Comparison of ENCODE assay signal across 9 mouse cellular contexts in genomic region chr1:131797202-131797909, GRCm38 (mm10). TPM values are rescaled to one million over a fixed set of nuclear protein-coding genes. Genes with fewer than 3 reads are reported as not detected.
A peak's percentile ranks its signal among the peaks of the same experiment; 100 is the strongest.
DNase-seq lines count a peak whose midpoint lies in the region; ATAC-seq and TF ChIP-seq lines count a peak whose summit lies in the region.
"Had no signal": no experiment of that assay in that cellular context is flagged by ENCODE, and none has a peak within 500 bp of the region (broad histone marks: within the 10 kb centered on the region; RNA-seq: fewer than 3 reads in every experiment).

Gene Pm20d1, plus strand, starts transcription at chr1:131797381.

- no peak for ATAC-seq in forebrain, embryonic 16.5 days
- ATAC-seq in hematopoietic stem cell, adult 5-6 weeks (replicated peaks in 1 of 2; ENCODE audit: insufficient read depth in 1 of 2, low FRiP score in 2 of 2, low TSS enrichment in 1 of 2, low read depth in 1 of 2, poor library complexity in 2 of 2, severe bottlenecking in 2 of 2) = peak; percentile 51 to 60; a peak in 2 of 4 replicates

- WGBS in forebrain, embryonic 16.5 days = 5% methylated on average over 26 of the region's 26 CpGs
- 11% methylated on average over 26 of the region's 26 CpGs for WGBS in large intestine, adult 2 months
- WGBS in thymus, adult 2 months = 22% methylated on average over 26 of the region's 26 CpGs

- H3K27ac ChIP-seq in forebrain, embryonic 16.5 days (ENCODE audit: low read length) = no peak within 1 kb of the TSS
- H3K27ac ChIP-seq in thymus, adult 2 months (ENCODE audit: control insufficient read depth, insufficient read depth, low read length) = no peak within 1 kb of the TSS
- H3K27ac ChIP-seq: macrophage had no signal

- no peaks in the 10 kb centered on the region for H3K9me3 ChIP-seq in forebrain, embryonic 16.5 days (ENCODE audit: control insufficient read depth, low read length)

- peak within 1 kb of the TSS; percentile 46 for H3K4me2 ChIP-seq in forebrain, embryonic 16.5 days (ENCODE audit: low read length)

- no peak for TF ChIP-seq POLR2A in thymus, adult 2 months (IDR thresholded peaks at IDR 0.05; ENCODE audit: control insufficient read depth, extremely low read depth, insufficient read depth, low read length, poor library complexity)

- H3K4me1 ChIP-seq in forebrain, embryonic 16.5 days (replicated peaks; ENCODE audit: control insufficient read depth, insufficient read depth, low read length) = peaks cover 8% of the 10 kb centered on the region
- no peaks in the 10 kb centered on the region for H3K4me1 ChIP-seq in thymus, adult 2 months (replicated peaks; ENCODE audit: control insufficient read depth, insufficient read depth, low read length)

- H3K4me3 ChIP-seq in forebrain, embryonic 16.5 days (replicated peaks; ENCODE audit: low read length) = peak within 1 kb of the TSS; percentile 23
- no peak within 1 kb of the TSS for H3K4me3 ChIP-seq in thymus, adult 2 months (ENCODE audit: control insufficient read depth, insufficient read depth, low read length)

- no peaks in the 10 kb centered on the region for H3K27me3 ChIP-seq in forebrain, embryonic 16.5 days (replicated peaks; ENCODE audit: control insufficient read depth, insufficient read depth, low read length)
- H3K27me3 ChIP-seq in thymus, adult 2 months (ENCODE audit: control insufficient read depth, insufficient read depth, low read length) = peaks cover 3% of the 10 kb centered on the region; the same call in 1 of the 2 replicates

- H3K36me3 ChIP-seq in forebrain, embryonic 16.5 days (ENCODE audit: control insufficient read depth, insufficient read depth) = no peaks in the 10 kb centered on the region
- H3K36me3 ChIP-seq in thymus, adult 2 months (ENCODE audit: control insufficient read depth, insufficient read depth, low read length) = no peaks in the 10 kb centered on the region

- peak within 1 kb of the TSS; percentile 32; the same call in 1 of the 2 replicates for H3K9ac ChIP-seq in forebrain, embryonic 16.5 days (replicated peaks; ENCODE audit: low read depth, low read length)

- peak; percentile 93 for DNase-seq in ES-CJ7 (ENCODE audit: low read depth, low spot score)
- DNase-seq in adrenal gland, postnatal 4 days (ENCODE audit: low spot score in 2 of 2) = peak; percentile 31 to 33
- DNase-seq in large intestine, adult 2 months (ENCODE audit: low read depth, low spot score) = peak; percentile 73
- peak; percentile 79 for DNase-seq in lung, postnatal 36 days
- DNase-seq in skeletal muscle tissue, adult 2 months (ENCODE audit: low read depth, low spot score) = peak; percentile 20
- no peak for DNase-seq in thymus, adult 2 months

- no peak for TF ChIP-seq CTCF in thymus, adult 2 months (IDR thresholded peaks at IDR 0.05; ENCODE audit: borderline replicate concordance, control insufficient read depth, extremely low read depth, insufficient read depth, low read length, poor library complexity)

RNA-seq across cellular contexts. Expression of gene Pm20d1, which starts in this region (rescaled TPM):
- 10 to 100 TPM; 11.0 to 11.5 TPM for total RNA-seq in adrenal gland, postnatal 4 days (2021)
- 0.18 and 0.67 TPM in 2 replicates for polyA plus RNA-seq in forebrain, embryonic 16.5 days (2015; fragmentation: Nextera tagmentation; extraction: Ambion mirVana)
- total RNA-seq in hematopoietic stem cell, adult 5-6 weeks (2017) = not detected in 2 replicates
- 25.8 and 41.6 TPM in 2 replicates for polyA plus RNA-seq in large intestine, adult 2 months (2012; rRNA removed)
- polyA plus RNA-seq in thymus, adult 2 months (2012; rRNA removed) = 1.3 TPM in 2 replicates
- polyA plus RNA-seq: macrophage had no signal

Comparison
In these comparisons a context has a peak if more than half of its experiments do, and no peak if none do; other contexts are left out.
1. RNA of gene Pm20d1 (total RNA-seq): 11.0 to 11.5 TPM in adrenal gland, postnatal 4 days; not detected in hematopoietic stem cell, adult 5-6 weeks; every median in the first group is over 10 times any median in the second.
2. RNA of gene Pm20d1 (polyA plus RNA-seq): 25.8 to 41.6 TPM in large intestine, adult 2 months; 1.3 TPM in thymus, adult 2 months and 0.18 to 0.67 TPM in forebrain, embryonic 16.5 days; every median in the first group is over 10 times any median in the second.
3. Peak in ATAC-seq in hematopoietic stem cell, adult 5-6 weeks; RNA of the gene not detected or under 1 TPM.